Mouse (Mus musculus): Measurements from ENCODE around the gene Fam71a.

Gene Fam71a

DNA sequence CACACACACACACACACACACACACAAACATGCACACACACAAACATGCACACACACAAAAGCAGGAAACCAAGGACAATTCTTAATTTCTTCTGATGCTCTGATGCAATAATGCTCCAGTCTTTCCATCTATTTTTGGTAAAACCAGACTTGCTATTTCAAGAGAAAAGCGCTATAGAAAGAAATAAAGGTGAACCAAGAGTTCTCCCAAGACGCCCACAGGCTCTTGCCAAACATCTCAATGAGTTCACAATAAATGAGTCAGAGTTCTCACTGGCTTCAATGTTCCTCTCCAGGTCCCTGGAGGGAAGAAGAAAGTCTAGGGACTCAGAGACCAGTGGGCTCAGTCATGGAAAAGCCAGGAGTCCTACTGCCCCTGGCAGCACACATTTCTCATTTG lies 40.9 kb downstream of the Fam71a start:
- no peak for DNase-seq (ENCODE audit: low spot score)

DNA sequence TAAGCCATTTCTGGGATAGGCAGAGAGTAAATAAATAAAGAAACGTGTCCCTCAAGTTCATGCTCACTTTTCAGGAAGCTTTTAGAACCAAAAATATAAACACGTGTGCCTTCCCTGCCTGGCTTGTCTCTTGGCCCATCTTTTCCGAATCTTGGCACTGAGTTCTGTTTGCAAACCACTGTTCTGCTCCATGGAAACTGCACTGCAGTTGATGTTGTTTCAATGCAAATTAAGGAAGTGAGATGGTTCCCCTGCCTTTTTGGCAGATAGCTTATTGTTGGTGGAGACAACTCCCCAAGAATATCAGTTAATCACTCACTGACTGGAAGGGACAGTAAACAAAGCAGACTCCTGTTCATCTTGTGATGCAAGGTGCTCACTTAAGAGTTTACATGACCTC lies 41.9 kb downstream of the Fam71a start:
- DNase-seq (ENCODE audit: low spot score) = no peak

DNA sequence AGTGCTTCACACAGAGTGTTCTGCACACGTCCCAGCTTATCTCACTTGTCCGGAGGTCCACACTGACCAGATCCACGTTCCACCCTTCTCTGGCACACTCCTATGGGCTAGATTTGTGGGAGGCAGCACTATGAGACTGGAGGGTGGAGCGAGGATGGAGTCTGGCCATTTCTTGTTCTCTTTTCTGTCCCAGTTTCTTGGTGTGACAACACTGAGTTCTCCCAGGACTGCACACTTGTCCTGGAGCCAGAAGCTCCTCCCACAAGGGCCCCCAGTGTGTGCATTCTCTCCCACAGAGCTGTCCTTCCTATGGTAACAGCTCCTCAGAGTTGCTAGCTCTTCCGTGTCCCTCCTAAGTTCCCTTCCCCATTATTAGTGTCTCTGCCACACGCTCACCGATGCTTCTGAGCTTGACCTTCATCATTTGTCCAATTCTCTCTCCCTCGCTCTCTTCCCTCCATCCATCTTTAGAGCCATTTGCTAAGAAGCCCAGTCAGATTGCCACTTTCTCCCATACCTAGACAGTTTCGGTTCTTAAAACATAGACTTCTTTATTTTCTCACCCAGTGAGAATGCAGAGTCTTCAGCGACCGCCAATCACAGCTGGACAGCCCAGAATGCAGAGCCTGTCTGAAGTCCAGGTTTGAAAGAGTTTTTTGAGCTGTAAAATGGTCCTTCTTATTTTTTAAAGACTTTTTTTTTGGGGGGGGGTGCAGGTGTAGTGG lies 48.9 kb downstream of the Fam71a start:
- DNase-seq (ENCODE audit: low spot score) = no peak

DNA sequence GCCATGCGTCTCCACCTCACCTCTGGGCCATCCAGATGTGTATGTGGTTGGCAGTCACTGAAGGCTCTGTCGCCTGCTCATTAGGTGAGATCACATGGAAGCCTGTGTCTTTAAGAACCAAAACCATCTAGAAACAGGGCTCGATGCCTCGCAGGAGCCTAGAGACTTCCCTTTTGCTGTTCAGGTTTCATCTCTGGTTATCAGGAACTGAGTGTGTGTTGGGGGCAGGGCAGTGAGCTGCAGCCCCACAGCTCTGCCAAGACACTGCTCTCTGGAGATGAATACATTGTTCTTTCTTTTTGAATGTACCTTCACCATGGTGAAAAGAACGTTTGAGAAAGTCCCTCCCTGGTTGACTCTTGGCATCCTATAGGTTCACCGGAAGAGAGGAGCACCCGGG lies 49.7 kb downstream of the Fam71a start:
- no peak for DNase-seq (ENCODE audit: low spot score)

All from c-Kit-positive CD71-positive TER-119-positive erythroid progenitor cells, embryonic 14.5 days (primary cell).